In the genomic region with DNA sequence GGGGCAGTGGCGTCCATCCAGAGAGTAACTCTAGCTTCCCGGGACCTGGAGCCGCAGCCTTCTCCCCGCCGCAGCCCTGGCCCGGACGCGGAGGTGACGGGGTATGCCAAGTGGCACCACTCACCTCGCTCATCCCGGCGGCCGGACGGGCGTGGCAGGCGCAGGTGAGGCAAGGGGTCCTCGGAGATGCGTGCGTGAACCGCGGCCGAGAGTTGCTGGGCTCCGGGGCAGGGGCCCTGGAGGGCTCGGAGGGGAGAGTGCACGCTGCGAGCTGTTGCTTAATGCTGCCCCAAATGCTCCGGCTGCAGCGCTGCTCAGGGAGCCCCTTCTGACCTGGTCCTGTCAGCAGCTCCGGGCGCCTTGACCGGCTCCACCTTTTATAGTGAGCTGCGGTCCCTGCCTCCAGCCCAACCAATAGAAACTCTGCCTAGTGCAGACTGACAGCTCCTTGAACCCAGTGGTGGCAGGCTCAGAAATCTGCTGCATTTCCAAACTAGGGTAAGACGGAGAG, we compare ENCODE assay signal across 8 mouse cellular contexts. TPM values are rescaled to one million over a fixed set of nuclear protein-coding genes. Genes with fewer than 3 reads are reported as not detected.
DNase-seq lines count a peak whose midpoint lies in the region; ATAC-seq and TF ChIP-seq lines count a peak whose summit lies in the region.

A gene (minus strand): TSS at position 382 of the 511 bp plus-strand sequence.

- H3K27ac ChIP-seq in spleen, adult 2 months (ENCODE audit: insufficient read depth, low read length) = no peak within 1 kb of the TSS
- no peak within 1 kb of the TSS for H3K27ac ChIP-seq in forebrain, embryonic 12.5 days
- H3K27ac ChIP-seq in heart, embryonic 16.5 days (ENCODE audit: low read length) = peak within 1 kb of the TSS; percentile 30; the same call in 1 of the 2 replicates
- H3K27ac ChIP-seq in liver, embryonic 12.5 days = no peak within 1 kb of the TSS

- DNase-seq in spleen, adult 2 months (ENCODE audit: low read depth in 1 of 2, low spot score in 2 of 2) = no peak
- no peak for DNase-seq in spleen, postnatal 14 days (ENCODE audit: low spot score in 2 of 2)
- peak; percentile 56 to 76 for DNase-seq in kidney, postnatal 25 days
- DNase-seq in urinary bladder, adult 18-20 months (ENCODE audit: low spot score in 2 of 2) = peak; percentile 22 to 27

- H3K4me3 ChIP-seq in spleen, adult 2 months (ENCODE audit: extremely low read depth, insufficient read depth, insufficient read length) = peak within 1 kb of the TSS; percentile 38; the same call in 1 of the 2 replicates
- H3K4me3 ChIP-seq in forebrain, embryonic 12.5 days (replicated peaks) = peak within 1 kb of the TSS; percentile 55
- peak within 1 kb of the TSS; percentile 69 for H3K4me3 ChIP-seq in heart, embryonic 16.5 days (ENCODE audit: low read length)
- peak within 1 kb of the TSS; percentile 48 for H3K4me3 ChIP-seq in liver, embryonic 12.5 days

- TF ChIP-seq CTCF in spleen, adult 2 months (IDR thresholded peaks at IDR 0.05; ENCODE audit: extremely low read depth, insufficient read depth, insufficient read length, insufficient replicate concordance) = no peak

- H3K9me3 ChIP-seq in forebrain, embryonic 12.5 days = no peaks in the 10 kb centered on the region
- no peaks in the 10 kb centered on the region for H3K9me3 ChIP-seq in heart, embryonic 16.5 days (replicated peaks; ENCODE audit: control insufficient read depth, low read length)
- no peaks in the 10 kb centered on the region for H3K9me3 ChIP-seq in liver, embryonic 12.5 days (replicated peaks)

- peak; percentile 78 for ATAC-seq in forebrain, embryonic 12.5 days (ENCODE audit: low FRiP score)
- peak; percentile 89 for ATAC-seq in heart, embryonic 16.5 days (replicated peaks; ENCODE audit: extremely low read depth, insufficient read depth, low FRiP score)
- ATAC-seq in liver, embryonic 12.5 days = peak; percentile 77
- ATAC-seq in monocyte, adult 5-6 weeks (replicated peaks; ENCODE audit: insufficient number of reproducible peaks, low FRiP score, low TSS enrichment, poor library complexity, severe bottlenecking) = peak; percentile 47

- H3K36me3 ChIP-seq in spleen, adult 2 months (ENCODE audit: control insufficient read depth, insufficient read depth, low read length) = no peaks in the 10 kb centered on the region
- no peaks in the 10 kb centered on the region for H3K36me3 ChIP-seq in forebrain, embryonic 12.5 days (replicated peaks)
- no peaks in the 10 kb centered on the region for H3K36me3 ChIP-seq in heart, embryonic 16.5 days (ENCODE audit: control insufficient read depth, insufficient read depth)
- H3K36me3 ChIP-seq in liver, embryonic 12.5 days = no peaks in the 10 kb centered on the region

- TF ChIP-seq POLR2A in spleen, adult 2 months (IDR thresholded peaks at IDR 0.05; ENCODE audit: low read depth, low read length) = no peak

- H3K9ac ChIP-seq in forebrain, embryonic 12.5 days = peak within 1 kb of the TSS; percentile 54; the same call in 1 of the 2 replicates
- peak within 1 kb of the TSS; percentile 83 for H3K9ac ChIP-seq in heart, embryonic 16.5 days (ENCODE audit: low read length)
- H3K9ac ChIP-seq in liver, embryonic 12.5 days = no peak within 1 kb of the TSS; the same call in 1 of the 2 replicates

- peaks cover 6% of the 10 kb centered on the region; the same call in 1 of the 2 replicates for H3K27me3 ChIP-seq in spleen, adult 2 months (ENCODE audit: control insufficient read depth, insufficient read depth, low read length)
- peaks cover 79% of the 10 kb centered on the region for H3K27me3 ChIP-seq in forebrain, embryonic 12.5 days
- peaks cover 8% of the 10 kb centered on the region for H3K27me3 ChIP-seq in heart, embryonic 16.5 days (ENCODE audit: control insufficient read depth, insufficient read depth, low read length)
- peaks cover 82% of the 10 kb centered on the region for H3K27me3 ChIP-seq in liver, embryonic 12.5 days (replicated peaks)

- peak within 1 kb of the TSS; percentile 98 for H3K4me2 ChIP-seq in forebrain, embryonic 12.5 days
- peak within 1 kb of the TSS; percentile 96 for H3K4me2 ChIP-seq in heart, embryonic 16.5 days (ENCODE audit: low read depth, low read length)
- H3K4me2 ChIP-seq in liver, embryonic 12.5 days = peak within 1 kb of the TSS; percentile 68

- peaks cover 6% of the 10 kb centered on the region; the same call in 1 of the 2 replicates for H3K4me1 ChIP-seq in spleen, adult 2 months (ENCODE audit: control insufficient read depth, insufficient read depth, insufficient read length)
- peaks cover 35% of the 10 kb centered on the region for H3K4me1 ChIP-seq in forebrain, embryonic 12.5 days
- H3K4me1 ChIP-seq in heart, embryonic 16.5 days (ENCODE audit: control insufficient read depth, insufficient read depth, low read length) = peaks cover 32% of the 10 kb centered on the region
- peaks cover 25% of the 10 kb centered on the region for H3K4me1 ChIP-seq in liver, embryonic 12.5 days

- 2% methylated on average over 33 of the region's 33 CpGs for WGBS in spleen, adult 2 months
- 1% methylated on average over 33 of the region's 33 CpGs for WGBS in forebrain, embryonic 12.5 days
- 2% methylated on average over 33 of the region's 33 CpGs for WGBS in heart, embryonic 16.5 days
- WGBS in liver, embryonic 12.5 days (ENCODE audit: insufficient replicate concordance) = 3% methylated on average over 33 of the region's 33 CpGs

RNA-seq across cellular contexts. Expression of the gene that starts here (rescaled TPM):
- 3.8 and 4.4 TPM in 2 replicates for polyA plus RNA-seq in spleen, adult 2 months (2012; rRNA removed)
- polyA plus RNA-seq in forebrain, embryonic 12.5 days (2016; fragmentation: Nextera tagmentation; extraction: Ambion mirVana) = 6.7 and 7.0 TPM in 2 replicates
- polyA plus RNA-seq in heart, embryonic 16.5 days (2015; fragmentation: Nextera tagmentation; extraction: Ambion mirVana) = 48.9 and 57.2 TPM in 2 replicates
- 1.1 and 1.2 TPM in 2 replicates for polyA plus RNA-seq in liver, embryonic 12.5 days (2016; fragmentation: Nextera tagmentation; extraction: Ambion mirVana)
- 0.29 to 2.0 TPM in 2 of 3 replicates, not detected in the other for total RNA-seq in monocyte, adult 5-6 weeks (2017)

Comparison
In these comparisons a context has a peak if more than half of its experiments do, and no peak if none do; other contexts are left out.
1. DNase-seq: peak in kidney, postnatal 25 days (2 of 2) and urinary bladder, adult 18-20 months (2 of 2); none in spleen, adult 2 months (0 of 2) and spleen, postnatal 14 days (0 of 2).
2. Peak in every context shown above with its lines, with median percentiles within 50 percentile points of each other: H3K4me3 ChIP-seq, ATAC-seq and H3K4me2 ChIP-seq.